Mouse (Mus musculus) heart, postnatal 36 days (tissue): Measurements from ENCODE around the gene H1foo. TPM values are rescaled to one million over a fixed set of nuclear protein-coding genes. Genes with fewer than 3 reads are reported as not detected.
A peak's percentile ranks its signal among the peaks of the same experiment; 100 is the strongest.

ENCODE experiments used
- DNase-seq, 2 experiments: peaks; one replicate each; pipeline ENCODE4 v3.0.0; 2021 to 2022
- intact Hi-C: fragments of 180-260 bp; cut with DNase I; formaldehyde crosslinking; loops from one replicate; pipeline ENCODE4 v1.15.1; 2025
- total RNA-seq, 2 experiments: library from RNA; stranded (reverse); gene quantifications; 2 replicates each; pipeline ENCODE4 v1.2.3; 2021

Gene H1foo
- not detected for total RNA-seq

DNA sequence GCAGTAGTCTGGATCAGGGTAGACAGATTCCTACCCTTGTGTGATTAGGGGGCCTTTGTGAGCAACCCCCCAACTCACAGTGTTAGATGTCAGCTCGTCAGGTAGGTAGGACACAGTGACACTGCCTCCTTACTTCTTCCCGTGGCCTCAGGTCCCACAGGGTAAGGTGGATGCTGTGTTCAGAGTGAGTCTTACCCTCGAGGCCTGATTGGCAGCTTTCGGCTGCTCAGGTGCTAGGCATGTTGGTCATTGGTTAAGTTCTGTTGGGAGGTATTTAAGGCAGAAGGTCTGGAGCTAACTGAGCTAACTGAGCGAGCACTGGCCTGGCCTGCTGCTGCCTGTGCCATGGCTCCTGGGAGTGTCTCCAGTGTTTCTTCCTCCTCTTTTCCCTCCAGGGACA is at the start of gene H1foo:
Gene H1foo (plus strand): TSS at position 301 of the 400 bp plus-strand sequence.
- intact Hi-C loops: no loop called here
- DNase-seq: no peak

- DNase-seq: no peak
- intact Hi-C loops: loop anchor here (5.0 kb wide), 1 partner anchor 231 kb away; no protein-coding TSS in a partner anchor
These were observed 48.4 kb upstream of the H1foo start for GRCm38 (mm10) chr6:115896346-115896745.

- intact Hi-C loops: loop anchor here (5.0 kb wide), 1 partner anchor 230 kb away; no protein-coding TSS in a partner anchor
- DNase-seq: peak; percentile 56 to 61
These were observed 47.6 kb upstream of the H1foo start for GRCm38 (mm10) chr6:115897117-115897516.

- intact Hi-C loops: loop anchor here (5.0 kb wide), 1 partner anchor 229 kb away; no protein-coding TSS in a partner anchor
- no peak for DNase-seq
These were observed 46.7 kb upstream of the H1foo start for GRCm38 (mm10) chr6:115897926-115898520.

- intact Hi-C loops: loop anchor here (1.0 to 2.0 kb wide), 3 partner anchors 54 to 106 kb away; no protein-coding TSS in a partner anchor
- peak; percentile 81 to 83 for DNase-seq
These were observed 43.7 kb upstream of the H1foo start for GRCm38 (mm10) chr6:115901062-115901461.

GRCm38 (mm10) chr6:115901489-115901931 is 43.2 kb upstream of the H1foo start:
- intact Hi-C loops: loop anchor here (1.0 to 2.0 kb wide), 3 partner anchors 55 to 106 kb away; no protein-coding TSS in a partner anchor
- peak; percentile 52 to 67 for DNase-seq

DNA sequence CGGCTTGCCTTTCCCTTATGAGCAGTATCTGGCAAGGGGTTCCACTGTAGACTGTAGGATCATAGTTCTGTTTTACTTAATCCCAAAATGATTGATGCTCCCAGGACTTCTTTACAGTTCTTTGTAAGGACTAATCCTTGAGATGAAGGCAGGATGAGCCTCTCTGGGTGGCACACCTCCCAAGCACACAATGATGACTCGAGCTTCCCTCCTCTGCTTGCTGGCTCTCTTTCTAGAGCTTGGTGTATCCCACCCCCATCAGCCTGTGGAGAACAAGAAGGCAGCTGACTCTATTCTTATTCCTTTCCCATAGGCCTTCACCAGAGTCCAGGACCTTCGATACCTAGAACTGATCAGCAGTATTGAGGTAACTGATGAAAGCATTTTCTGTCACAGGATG is 42.2 kb upstream of the H1foo start:
- no peak for DNase-seq
- intact Hi-C loops: no loop called here

DNA sequence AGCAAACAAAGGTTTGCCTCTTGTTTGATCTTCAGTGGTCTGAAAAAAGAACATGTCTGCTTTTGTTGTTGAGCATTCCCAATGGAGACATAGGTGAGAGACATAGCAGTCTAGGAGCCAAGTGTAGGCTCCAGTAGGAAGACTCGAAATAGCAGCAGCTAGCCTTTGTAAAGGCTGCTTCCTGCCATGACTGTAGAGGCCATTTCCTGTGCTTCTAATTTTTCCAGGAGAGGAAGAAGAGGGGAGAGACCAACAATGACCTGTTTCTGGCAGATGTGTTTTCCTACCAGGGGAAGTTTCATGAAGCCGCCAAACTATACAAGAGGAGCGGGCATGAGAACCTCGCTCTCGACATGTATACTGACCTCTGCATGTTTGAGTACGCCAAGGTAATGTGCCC is 39.2 kb upstream of the H1foo start:
- intact Hi-C loops: no loop called here
- no peak for DNase-seq

- DNase-seq: no peak
- intact Hi-C loops: no loop called here
These were observed 38.3 kb upstream of the H1foo start for GRCm38 (mm10) chr6:115906455-115906854.

DNA sequence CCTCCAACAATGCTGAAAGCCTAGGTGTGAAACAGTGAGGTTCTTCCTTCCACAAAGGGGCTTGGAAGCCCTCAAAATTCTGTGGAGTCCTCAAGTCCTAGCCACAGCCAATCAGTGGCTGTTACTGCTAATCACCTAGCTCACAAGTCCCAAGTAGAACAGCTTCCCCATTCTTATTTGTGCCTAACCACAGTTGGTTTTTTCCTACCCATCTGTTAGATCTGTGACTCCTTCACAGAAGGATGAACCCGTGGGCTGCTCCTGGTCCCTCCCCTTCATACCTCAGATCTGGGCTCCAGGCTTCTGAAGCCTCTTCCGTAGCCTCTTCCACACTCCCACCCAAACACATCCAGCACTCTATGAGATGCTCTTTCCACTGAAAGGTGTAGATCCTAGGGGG is 37.9 kb upstream of the H1foo start:
- no peak for DNase-seq
- intact Hi-C loops: no loop called here

GRCm38 (mm10) chr6:115908421-115908982 is 36.2 kb upstream of the H1foo start:
- DNase-seq: no peak
- intact Hi-C loops: no loop called here

GRCm38 (mm10) chr6:115909052-115909451 is 35.7 kb upstream of the H1foo start:
- no peak for DNase-seq
- intact Hi-C loops: no loop called here

DNA sequence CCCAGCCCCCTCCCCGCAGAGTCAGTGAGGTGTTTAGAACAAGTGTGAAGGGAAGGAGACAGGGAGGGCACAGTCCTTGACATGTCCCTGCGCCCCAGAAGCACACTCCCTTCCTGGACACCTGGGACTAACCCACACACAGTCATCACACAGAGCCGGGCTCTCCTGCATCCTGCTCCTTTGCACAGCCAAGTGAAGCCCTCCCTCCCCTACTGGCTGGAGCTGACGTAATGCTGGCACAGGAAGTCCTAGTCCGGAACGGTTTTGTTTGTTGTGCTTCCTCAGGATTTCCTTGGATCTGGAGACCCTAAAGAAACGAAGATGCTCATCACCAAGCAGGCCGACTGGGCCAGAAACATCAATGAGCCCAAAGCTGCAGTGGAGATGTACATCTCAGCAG is 34.8 kb upstream of the H1foo start:
- intact Hi-C loops: no loop called here
- peak; percentile 69 to 76 for DNase-seq

- intact Hi-C loops: no loop called here
- DNase-seq: no peak
These were observed 33.0 kb upstream of the H1foo start for GRCm38 (mm10) chr6:115911763-115912162.

- intact Hi-C loops: no loop called here
These were observed 31.3 kb upstream of the H1foo start for GRCm38 (mm10) chr6:115913482-115913881.

GRCm38 (mm10) chr6:115914511-115915202 is 30.1 kb upstream of the H1foo start:
- DNase-seq: no peak
- intact Hi-C loops: loop anchor here (2.0 kb wide), 1 partner anchor 40 kb away; no protein-coding TSS in a partner anchor

More at GRCm38 (mm10) chr6:115913482-115913881, 31.3 kb upstream of the H1foo start:
- DNase-seq: no peak

DNA sequence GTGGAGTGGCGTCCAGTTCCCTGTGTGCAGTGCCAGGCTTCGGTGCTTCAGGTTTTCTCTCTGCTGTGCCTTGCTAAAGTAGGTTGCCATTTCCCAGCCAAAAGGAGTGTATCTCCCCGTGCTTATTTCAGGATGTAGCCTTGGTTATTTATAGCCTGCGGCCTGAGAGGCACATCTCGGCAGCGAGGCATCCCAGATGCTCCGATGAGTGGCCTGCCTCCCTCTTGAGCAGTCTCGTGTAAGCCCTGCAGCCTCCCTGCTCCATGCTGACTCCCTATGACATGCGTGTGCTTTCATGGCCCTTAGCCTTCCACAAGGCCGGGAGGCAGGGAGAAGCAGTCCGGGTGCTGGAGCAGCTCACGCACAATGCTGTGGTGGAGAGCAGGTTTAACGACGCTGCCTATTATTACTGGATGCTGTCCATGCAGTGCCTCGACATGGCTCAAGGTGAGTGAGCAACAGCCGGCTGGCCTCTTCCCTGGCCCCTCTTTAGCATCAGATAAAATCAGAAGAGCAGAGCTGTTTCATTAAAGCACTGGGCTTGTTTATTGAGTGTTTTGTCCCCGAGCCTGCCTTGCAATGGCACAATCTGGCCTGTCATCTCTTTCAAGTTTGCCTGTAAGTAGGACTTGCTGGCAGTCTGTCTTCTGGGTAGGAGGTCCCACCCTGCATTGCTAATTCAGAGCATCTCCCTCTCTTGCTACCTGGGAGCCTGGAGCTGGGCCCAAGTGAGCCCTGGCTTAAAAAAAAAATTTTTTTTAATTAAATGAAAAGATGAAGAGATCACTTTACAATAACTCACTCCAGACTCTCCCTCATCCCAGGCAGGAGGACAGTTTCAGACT is 28.9 kb upstream of the H1foo start:
- intact Hi-C loops: loop anchor here (2.0 kb wide), 1 partner anchor 39 kb away; no protein-coding TSS in a partner anchor
- no peak for DNase-seq

DNA sequence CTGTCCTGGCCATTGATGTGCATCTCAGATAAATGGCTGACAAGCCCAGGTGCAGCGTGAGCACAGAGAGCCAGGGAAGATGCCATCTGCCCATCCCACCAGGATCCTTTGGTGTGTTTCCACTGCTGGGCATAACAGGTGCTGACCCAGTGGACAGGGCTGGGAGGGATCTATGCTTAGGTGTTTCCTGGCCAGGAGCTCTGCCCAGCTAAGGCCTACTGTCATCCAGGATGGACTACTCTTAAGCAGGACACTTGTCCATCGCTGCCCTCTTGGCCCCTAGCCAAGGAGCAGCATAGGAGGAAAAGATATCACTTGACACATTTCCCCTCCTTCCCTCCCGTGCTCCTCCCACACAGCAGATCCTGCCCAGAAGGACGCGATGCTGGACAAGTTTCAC is 28.1 kb upstream of the H1foo start:
- intact Hi-C loops: no loop called here
- DNase-seq: no peak

DNA sequence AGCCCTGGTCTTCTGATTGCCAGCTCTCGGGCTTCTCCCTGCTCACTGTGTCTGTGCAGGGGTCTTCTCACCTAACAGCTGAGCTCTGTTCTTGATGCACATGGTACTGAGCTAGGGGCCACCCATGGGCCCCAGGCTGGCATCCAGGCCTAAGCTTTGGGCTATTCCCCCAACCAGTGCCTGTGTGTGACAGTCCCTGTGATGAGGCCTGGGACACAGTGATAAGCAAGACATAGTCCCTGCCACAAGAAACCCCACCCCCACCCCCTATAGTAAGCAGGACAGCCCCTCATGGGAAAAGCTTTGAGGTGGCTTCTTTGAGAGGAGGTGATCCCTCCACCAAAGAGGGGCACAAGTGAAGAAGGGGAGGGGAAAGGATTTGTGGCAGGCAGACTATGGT is 26.1 kb upstream of the H1foo start:
- intact Hi-C loops: no loop called here
- DNase-seq: no peak

DNA sequence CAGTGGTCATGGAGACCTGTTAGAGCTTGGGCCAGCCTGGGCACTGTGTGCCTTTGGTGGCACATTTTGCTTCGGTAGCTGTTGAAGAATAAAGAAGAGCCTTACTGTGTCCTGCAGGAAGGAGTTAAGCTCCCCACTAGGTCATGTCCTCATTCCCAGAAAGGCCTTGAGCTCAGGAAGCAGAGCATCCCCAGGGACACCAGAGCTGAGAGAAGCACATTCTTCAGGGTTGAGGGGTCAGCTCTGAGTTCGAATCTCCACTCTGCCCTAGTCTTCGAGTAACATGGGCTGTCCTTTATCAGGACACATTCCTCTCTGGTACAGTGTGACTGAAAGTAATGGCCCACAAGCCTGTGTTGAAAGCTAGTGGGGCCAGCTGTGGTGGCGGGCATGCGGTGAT is 24.9 kb upstream of the H1foo start:
- intact Hi-C loops: no loop called here
- no peak for DNase-seq

DNA sequence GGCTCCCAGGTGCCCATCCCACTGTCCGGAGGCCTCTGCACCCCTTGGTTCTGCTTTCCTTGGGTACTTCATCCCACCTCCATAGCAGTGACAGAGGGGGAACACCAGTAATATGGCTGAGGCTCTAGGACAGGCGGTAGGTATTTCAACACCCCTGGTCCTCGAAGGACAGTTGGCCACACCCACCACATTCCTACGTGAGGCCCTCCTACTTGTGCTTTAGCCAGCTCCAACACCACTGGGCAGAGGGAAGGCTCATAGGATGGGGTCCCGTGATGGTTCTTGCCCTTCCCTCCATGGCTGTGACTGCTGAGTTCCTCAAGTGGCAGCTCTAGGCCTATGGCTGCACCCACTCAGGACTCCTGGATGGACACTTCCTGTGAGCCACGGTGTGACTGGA is 19.9 kb upstream of the H1foo start:
- intact Hi-C loops: no loop called here
- DNase-seq: no peak
